Mouse (Mus musculus): Measurements from ENCODE around the gene Fibin. TPM values are rescaled to one million over a fixed set of nuclear protein-coding genes. Genes with fewer than 3 reads are reported as not detected.

Gene Fibin
- polyA plus RNA-seq, 1 experiment, result not detected

DNA sequence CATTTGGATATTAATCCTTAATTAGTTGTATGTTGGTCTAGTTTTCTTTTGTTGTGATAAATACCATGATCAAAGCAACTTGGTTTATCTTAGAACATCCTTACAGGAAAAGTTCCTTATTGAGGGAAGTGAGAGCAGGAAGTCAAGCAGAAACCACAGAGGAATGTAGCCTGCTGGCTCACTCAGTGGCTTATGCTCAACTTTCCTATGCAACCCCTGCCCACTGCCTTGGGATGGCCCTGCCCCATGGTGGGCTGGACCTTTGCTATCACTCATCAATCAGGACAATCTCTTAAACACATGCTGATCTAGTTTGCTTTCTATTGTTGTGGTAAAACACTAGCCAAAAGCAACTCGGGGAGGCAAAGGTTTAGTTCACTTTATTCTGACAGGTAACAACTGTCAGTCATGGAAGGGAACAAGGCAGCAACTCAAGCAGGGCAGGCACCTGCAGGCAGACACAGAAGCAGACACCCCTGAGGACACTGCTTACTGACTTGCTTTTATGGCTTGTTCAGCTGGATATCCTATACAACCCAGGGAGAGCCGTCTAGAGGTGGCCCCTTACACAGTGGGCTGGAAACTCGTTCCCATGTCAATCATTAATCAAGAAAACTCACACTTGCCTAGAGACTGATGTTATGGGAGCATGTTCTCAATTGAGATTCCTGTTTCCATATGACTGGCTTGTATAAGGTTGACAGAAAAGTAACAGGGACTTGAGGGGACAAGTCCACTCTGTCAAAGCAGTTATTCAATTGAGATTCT lies 46.7 kb downstream of the Fibin start:
- no peak overlapping the region for H3K27ac ChIP-seq (ENCODE audit: insufficient read depth, low read depth, low read length)

DNA sequence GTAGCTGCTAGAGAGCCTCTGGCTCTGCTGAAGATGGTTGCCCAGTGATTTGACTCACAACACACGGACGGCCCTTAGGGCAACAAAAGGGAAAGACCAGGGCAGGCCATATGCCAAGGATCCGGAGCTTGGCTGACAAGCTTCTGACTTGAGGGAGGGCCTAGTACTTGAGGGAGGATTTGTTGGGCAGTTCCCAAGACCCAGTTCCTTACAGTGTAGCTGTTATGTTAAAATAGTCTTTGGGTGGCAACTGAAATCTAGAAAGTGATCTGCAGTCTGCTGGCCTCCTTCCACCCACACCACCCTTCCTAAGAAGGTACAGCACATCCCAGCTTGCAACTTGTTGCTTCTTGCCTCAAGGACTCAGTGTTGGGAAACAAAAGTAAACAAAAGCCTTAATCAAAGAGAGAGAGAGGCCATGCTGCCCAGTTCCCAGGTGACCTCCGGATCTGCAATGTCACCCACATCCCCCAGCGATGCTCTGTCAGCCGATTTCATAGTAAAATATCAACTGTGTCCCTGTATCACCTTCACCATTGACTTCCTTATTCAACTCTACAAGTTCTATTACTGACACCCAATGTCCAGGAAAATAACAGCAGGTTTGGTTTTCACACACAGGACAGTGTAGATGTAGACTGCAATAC lies 48.4 kb downstream of the Fibin start, which contains the start of gene Bbox1:
Gene Bbox1 (minus strand): TSS at position 52 of the 647 bp plus-strand sequence.
- TF ChIP-seq CTCF (IDR thresholded peaks at IDR 0.05; ENCODE audit: low read depth, low read length), result no peak
- no peak for TF ChIP-seq POLR2A (IDR thresholded peaks at IDR 0.05; ENCODE audit: borderline replicate concordance, low read depth, low read length)

More for the DNA sequence above, 46.7 kb downstream of the Fibin start:
- H3K4me1 ChIP-seq (ENCODE audit: control insufficient read depth, insufficient read depth, low read length), result no peaks in the 10 kb centered on the region
- no peak overlapping the region for H3K4me3 ChIP-seq (ENCODE audit: insufficient read depth, low read length)
- TF ChIP-seq CTCF (IDR thresholded peaks at IDR 0.05; ENCODE audit: low read depth, low read length) (no peak), POLR2A (IDR thresholded peaks at IDR 0.05; ENCODE audit: borderline replicate concordance, low read depth, low read length) (no peak)

DNA sequence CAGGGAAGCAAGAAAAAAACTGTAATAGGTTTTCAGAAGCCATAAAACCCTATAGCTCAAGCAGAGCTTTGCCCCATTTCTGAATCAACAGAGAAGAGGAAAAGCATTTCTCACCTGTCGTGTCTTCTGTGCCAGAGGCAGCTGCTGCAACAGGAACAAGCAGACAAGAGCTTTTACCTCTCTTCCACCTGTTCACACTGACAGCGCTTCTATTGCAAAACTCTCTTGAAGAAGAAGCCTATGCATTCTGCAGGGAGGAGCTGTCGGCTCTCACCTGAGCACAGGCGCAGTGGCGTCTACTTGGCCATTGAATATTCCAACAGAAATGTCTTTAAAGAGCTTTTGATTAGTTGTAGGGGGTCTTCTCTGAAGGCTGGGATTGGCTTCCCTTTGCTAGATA lies 48.9 kb downstream of the Fibin start:
- H3K4me3 ChIP-seq (ENCODE audit: insufficient read depth, low read length), result no peak overlapping the region
- TF ChIP-seq POLR2A (IDR thresholded peaks at IDR 0.05; ENCODE audit: borderline replicate concordance, low read depth, low read length) (no peak), CTCF (IDR thresholded peaks at IDR 0.05; ENCODE audit: low read depth, low read length) (no peak)
- H3K27ac ChIP-seq (ENCODE audit: insufficient read depth, low read depth, low read length), result no peak overlapping the region
- no peaks in the 10 kb centered on the region for H3K4me1 ChIP-seq (ENCODE audit: control insufficient read depth, insufficient read depth, low read length)

More for the DNA sequence above, 48.4 kb downstream of the Fibin start, which contains the start of gene Bbox1:
- Histone ChIP-seq H3K4me3 (ENCODE audit: insufficient read depth, low read length) (no peak within 1 kb of the TSS), H3K27ac (ENCODE audit: insufficient read depth, low read depth, low read length) (no peak within 1 kb of the TSS), H3K4me1 (ENCODE audit: control insufficient read depth, insufficient read depth, low read length) (no peaks in the 10 kb centered on the region)

DNA sequence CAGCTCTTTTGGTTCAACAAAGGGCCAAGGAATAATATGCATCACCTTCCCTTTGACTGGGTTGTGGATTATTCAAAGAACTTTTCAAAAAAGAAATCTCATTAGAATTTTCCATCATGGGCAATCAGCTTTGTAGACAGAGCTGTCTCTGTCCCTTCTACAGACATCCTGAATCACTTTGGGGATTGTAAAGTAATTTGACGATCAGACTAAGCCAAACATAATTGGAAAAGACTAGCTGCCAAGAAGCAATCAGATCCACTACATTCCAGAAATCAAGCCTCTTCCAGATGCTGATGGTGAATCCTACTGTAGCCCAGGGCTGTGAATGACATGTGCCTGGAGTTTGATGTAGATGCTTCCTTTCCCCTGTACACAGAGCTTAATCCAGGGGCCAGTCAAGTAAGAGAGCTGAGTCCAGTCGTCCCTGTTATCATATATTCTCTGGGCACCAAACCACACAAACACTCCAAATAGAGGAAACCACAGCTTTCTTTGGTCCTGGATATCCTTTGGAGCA lies 49.6 kb downstream of the Fibin start:
- no peak overlapping the region for H3K4me3 ChIP-seq (ENCODE audit: insufficient read depth, low read length)
- TF ChIP-seq POLR2A (IDR thresholded peaks at IDR 0.05; ENCODE audit: borderline replicate concordance, low read depth, low read length) (no peak), CTCF (IDR thresholded peaks at IDR 0.05; ENCODE audit: low read depth, low read length) (no peak)
- no peaks in the 10 kb centered on the region for H3K4me1 ChIP-seq (ENCODE audit: control insufficient read depth, insufficient read depth, low read length)
- H3K27ac ChIP-seq (ENCODE audit: insufficient read depth, low read depth, low read length), result no peak overlapping the region

Other genes with a start within 250 kb of the Fibin start
- 0.40 TPM in 1 of 2 replicates, not detected in the other for gene Bbox1, start 48.6 kb downstream of the Fibin start, polyA plus RNA-seq (2012; ENCODE audit: insufficient read depth, insufficient read length, missing spikeins)
- gene Slc5a12, start 234.1 kb upstream of the Fibin start, polyA plus RNA-seq (2012; ENCODE audit: insufficient read depth, insufficient read length, missing spikeins), result not detected in 2 replicates